Mouse (Mus musculus): ENCODE measurements around the gene Tsc1.

DNA sequence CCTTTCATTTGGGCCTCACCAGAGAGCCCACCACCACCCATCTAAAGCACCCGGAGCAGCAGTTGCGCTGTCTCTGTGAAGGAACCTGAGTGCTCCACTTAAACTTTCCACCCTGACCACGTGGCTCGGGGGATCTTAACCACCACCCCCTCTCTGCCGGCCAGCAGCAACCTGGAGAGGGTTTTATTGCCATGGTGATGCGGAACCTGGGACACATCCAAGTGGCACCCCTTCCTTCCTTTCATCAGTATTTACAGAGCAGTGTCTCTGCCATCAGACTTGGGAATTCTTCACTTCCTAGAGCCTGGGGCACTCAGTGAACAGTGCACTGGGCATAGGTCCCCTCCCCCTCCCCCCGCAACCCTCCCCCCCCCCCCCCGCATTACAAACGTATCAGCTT is 82.9 kb downstream of the Tsc1 start:
- TF ChIP-seq CTCF (IDR thresholded peaks at IDR 0.05; ENCODE audit: control insufficient read depth, insufficient read depth, insufficient read length) (no peak), USF1 (IDR thresholded peaks at IDR 0.05; ENCODE audit: low read depth) (no peak), MYOD1 (IDR thresholded peaks at IDR 0.05; ENCODE audit: control insufficient read depth, insufficient read length, low read depth) (no peak), MAX (IDR thresholded peaks at IDR 0.05) (no peak), MYOG (IDR thresholded peaks at IDR 0.05; ENCODE audit: control insufficient read depth, extremely low read depth, insufficient read length) (no peak)
